Mouse (Mus musculus) layer of hippocampus, adult 2 months (tissue): ENCODE results near the gene 1110002E22Rik. TPM values are rescaled to one million over a fixed set of nuclear protein-coding genes. Genes with fewer than 3 reads are reported as not detected.

Experiments used
- DNase-seq, 2 experiments: peaks; one replicate each; pipeline ENCODE4 v3.0.0; 2022; ENCODE audit warnings: low spot score in 2 of 2
- H3K27ac ChIP-seq: fragments of 200-600 bp; 2 replicates; pipeline ENCODE4 v1.8.1; 2022
- H3K4me3 ChIP-seq: fragments of 200-600 bp; 2 replicates; pipeline ENCODE4 v1.8.1; 2022; ENCODE audit warnings: mild to moderate bottlenecking
- CTCF ChIP-seq: fragments of 200-600 bp; conservative IDR thresholded peaks from 2 replicates; pipeline ENCODE4 v1.8.1; 2022; ENCODE audit warnings: antibody characterized with exemption, mild to moderate bottlenecking, moderate library complexity
- total RNA-seq, 2 experiments: library from RNA; stranded (reverse); gene quantifications; 2 replicates each; pipeline ENCODE4 v1.2.3; 2021

1110002E22Rik gene
- total RNA-seq, 2 experiments from 2014 or later: 2.2 to 2.5 TPM

DNA sequence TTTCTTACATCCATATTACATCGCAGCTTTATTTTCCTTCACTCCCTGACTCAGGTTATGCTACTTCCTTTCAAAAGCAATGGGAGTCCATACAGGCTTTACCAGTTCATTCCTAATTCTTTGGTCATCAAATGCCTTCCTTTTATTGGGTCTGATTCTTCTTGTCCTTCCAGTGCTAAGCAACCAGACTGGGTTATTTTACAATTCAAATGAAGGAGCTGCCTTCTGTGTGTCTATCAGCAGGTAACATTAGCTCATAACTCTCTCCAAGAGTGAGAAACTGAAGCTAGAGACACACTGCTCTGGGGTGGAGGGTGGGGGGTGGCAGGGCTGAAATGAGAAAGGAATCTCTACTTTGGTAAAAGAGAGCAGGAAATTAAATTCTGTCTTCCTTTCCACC, 65.8 kb downstream of the 1110002E22Rik start:
- Histone ChIP-seq H3K4me3 (no peak overlapping the region), H3K27ac (no peak overlapping the region)
- TF ChIP-seq CTCF: no peak
- no peak for DNase-seq

Other genes with a start within 250 kb of the 1110002E22Rik start
- 100 to 1,000 TPM; 142 to 147 TPM for gene H2afz, start 200.6 kb upstream of the 1110002E22Rik start, total RNA-seq
- 10 to 100 TPM; 52.7 to 52.9 TPM for gene Dnajb14, start 197.4 kb upstream of the 1110002E22Rik start, total RNA-seq
- 10 to 100 TPM; 64.4 to 65.3 TPM for gene Lamtor3, start 146.5 kb upstream of the 1110002E22Rik start, total RNA-seq
- 1 to 10 TPM; 4.2 to 5.6 TPM for gene Dapp1, start 83.5 kb upstream of the 1110002E22Rik start, total RNA-seq
- under 1 TPM in 1 of 2 experiments, not detected in 1; 0.22 TPM for gene Gm5105, start 2.3 kb downstream of the 1110002E22Rik start, total RNA-seq
- gene Trmt10a, start 78.4 kb downstream of the 1110002E22Rik start, total RNA-seq: 1 to 10 TPM; 5.1 to 5.6 TPM
- gene Mttp, start 79.9 kb downstream of the 1110002E22Rik start, total RNA-seq: 1 to 10 TPM; 6.9 to 7.2 TPM
- not detected for gene 4930579F01Rik, start 128.8 kb downstream of the 1110002E22Rik start, total RNA-seq
- gene Adh7, start 152.7 kb downstream of the 1110002E22Rik start, total RNA-seq: under 1 TPM in 1 of 2 experiments, not detected in 1; 0.10 TPM
- gene Adh1, start 195.9 kb downstream of the 1110002E22Rik start, total RNA-seq: 1 to 10 TPM in 1 of 2 experiments, under 1 TPM in 1; 0.61 to 1.1 TPM
- gene Adh6a, start 248.2 kb downstream of the 1110002E22Rik start, total RNA-seq: not detected